Comparison of ENCODE assay signal across 16 mouse cellular contexts in genomic region chr10:108885769-108886168, GRCm38 (mm10).
"Had no signal": no experiment of that assay in that cellular context is flagged by ENCODE, and none has a peak within 500 bp of the region (broad histone marks: within the 10 kb centered on the region; RNA-seq: fewer than 3 reads in every experiment).

No protein-coding gene starts in this region.

- H3K4me3 ChIP-seq: neural tube, embryonic 13.5 days; neural tube, embryonic 15.5 days; stomach, embryonic 15.5 days had no signal

- H3K9me3 ChIP-seq: neural tube, embryonic 13.5 days; neural tube, embryonic 15.5 days; stomach, embryonic 15.5 days had no signal

- H3K4me1 ChIP-seq: neural tube, embryonic 13.5 days; neural tube, embryonic 15.5 days; stomach, embryonic 15.5 days had no signal

- DNase-seq: retina, postnatal 1 day; right cerebral cortex, adult 18-20 months; right cerebral cortex, postnatal 14 days; right cerebral cortex, postnatal 25 days; right cerebral cortex, postnatal 4 days; spleen, adult 18-20 months; thymus, adult 18-20 months; thymus, adult 2 months; thymus, postnatal 14 days; thymus, postnatal 25 days; thymus, postnatal 36 days; thymus, postnatal 4 days had no signal

- H3K9ac ChIP-seq: neural tube, embryonic 13.5 days; neural tube, embryonic 15.5 days; stomach, embryonic 15.5 days had no signal

- H3K4me2 ChIP-seq: neural tube, embryonic 13.5 days; neural tube, embryonic 15.5 days; stomach, embryonic 15.5 days had no signal

- H3K27me3 ChIP-seq: neural tube, embryonic 13.5 days; neural tube, embryonic 15.5 days; stomach, embryonic 15.5 days had no signal

- H3K36me3 ChIP-seq: neural tube, embryonic 13.5 days; neural tube, embryonic 15.5 days; stomach, embryonic 15.5 days had no signal

- H3K27ac ChIP-seq: neural tube, embryonic 13.5 days; neural tube, embryonic 15.5 days; stomach, embryonic 15.5 days; stomach, postnatal 0 days had no signal
